Mouse (Mus musculus): ENCODE measurements around the gene Zfp451. TPM values are rescaled to one million over a fixed set of nuclear protein-coding genes. Genes with fewer than 3 reads are reported as not detected.

The Zfp451 gene
- polyA plus RNA-seq (2012; rRNA removed), result 4.6 and 6.0 TPM in 2 replicates

GRCm38 (mm10) chr1:33813868-33814794 is at the start of gene Zfp451:
Zfp451 (minus strand) TSS chr1:33814595.

GRCm38 (mm10) chr1:33757491-33758041 is 56.8 kb downstream of the Zfp451 start, which contains the start of gene Bag2:
Bag2 (minus strand) TSS chr1:33757795.

GRCm38 (mm10) chr1:33719733-33720225 is 94.6 kb downstream of the Zfp451 start, which contains the start of gene Rab23:
Rab23 (plus strand) TSS chr1:33719887.

Other genes with a start within 250 kb of the Zfp451 start
- gene Prim2, start 144.8 kb downstream of the Zfp451 start, polyA plus RNA-seq (2012; rRNA removed), result 2.3 and 3.0 TPM in 2 replicates
- gene Rab23, start 94.7 kb downstream of the Zfp451 start, polyA plus RNA-seq (2012; rRNA removed), result 14.6 and 15.5 TPM in 2 replicates
- gene Bag2, start 56.8 kb downstream of the Zfp451 start, polyA plus RNA-seq (2012; rRNA removed), result 24.1 and 29.7 TPM in 2 replicates
- 0.19 and 0.48 TPM in 2 replicates for gene Bend6, start 93.2 kb upstream of the Zfp451 start, polyA plus RNA-seq (2012; rRNA removed)
- 61.5 and 65.7 TPM in 2 replicates for gene Dst, start 93.6 kb upstream of the Zfp451 start, polyA plus RNA-seq (2012; rRNA removed)